21 mouse cellular contexts compared by ENCODE assay signal in the genomic region with DNA sequence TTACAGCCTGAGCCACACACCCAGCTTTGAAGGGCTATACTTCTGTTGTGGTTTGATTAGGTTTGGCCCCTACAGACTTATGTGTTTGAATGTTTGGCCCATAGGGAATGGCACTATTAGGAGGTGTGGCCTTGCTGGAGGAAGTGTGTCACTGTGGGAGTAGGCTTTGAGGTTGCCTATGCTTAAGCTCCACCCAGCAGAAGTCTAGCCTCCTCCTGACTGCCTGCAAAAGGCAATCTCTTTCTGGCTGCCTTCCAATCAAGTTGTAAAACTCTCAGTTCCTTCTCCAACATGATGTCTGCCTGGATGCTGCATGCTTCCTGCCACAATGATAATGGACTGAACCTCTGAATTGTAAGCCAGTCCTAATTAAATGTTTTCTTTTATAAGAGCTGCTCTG. TPM values are rescaled to one million over a fixed set of nuclear protein-coding genes. Genes with fewer than 3 reads are reported as not detected.
DNase-seq lines count a peak whose midpoint lies in the region; ATAC-seq and TF ChIP-seq lines count a peak whose summit lies in the region.
"Had no signal": no experiment of that assay in that cellular context is flagged by ENCODE, and none has a peak within 500 bp of the region (broad histone marks: within the 10 kb centered on the region; RNA-seq: fewer than 3 reads in every experiment).

No protein-coding gene starts in this region.

- no peaks in the 10 kb centered on the region for H3K27me3 ChIP-seq in liver, adult 2 months (ENCODE audit: control insufficient read depth, insufficient read depth, low read length)
- H3K27me3 ChIP-seq in liver, embryonic 11.5 days (replicated peaks; ENCODE audit: control insufficient read depth, insufficient read depth, low read length): no peaks in the 10 kb centered on the region
- H3K27me3 ChIP-seq in CH12.LX (replicated peaks): no peaks in the 10 kb centered on the region
- H3K27me3 ChIP-seq in intestine, embryonic 16.5 days (replicated peaks; ENCODE audit: control insufficient read depth, insufficient read depth, low read length): no peaks in the 10 kb centered on the region
- H3K27me3 ChIP-seq: kidney, embryonic 15.5 days; liver, embryonic 12.5 days; neural tube, embryonic 12.5 days had no signal

- H3K36me3 ChIP-seq in liver, adult 2 months (ENCODE audit: control insufficient read depth, insufficient read depth, low read length): peaks cover 3% of the 10 kb centered on the region
- H3K36me3 ChIP-seq in liver, embryonic 11.5 days (ENCODE audit: control insufficient read depth, insufficient read depth, low read length): no peaks in the 10 kb centered on the region
- no peaks in the 10 kb centered on the region for H3K36me3 ChIP-seq in CH12.LX (replicated peaks in 1 of 2; ENCODE audit: control insufficient read depth in 1 of 2, insufficient read depth in 1 of 2, low read length in 1 of 2)
- H3K36me3 ChIP-seq in intestine, embryonic 16.5 days (ENCODE audit: control insufficient read depth, insufficient read depth, low read length): no peaks in the 10 kb centered on the region
- H3K36me3 ChIP-seq: kidney, embryonic 15.5 days; liver, embryonic 12.5 days; neural tube, embryonic 12.5 days had no signal

- H3K9me3 ChIP-seq in liver, embryonic 11.5 days (ENCODE audit: control insufficient read depth, low read length): no peaks in the 10 kb centered on the region
- no peaks in the 10 kb centered on the region for H3K9me3 ChIP-seq in CH12.LX (replicated peaks; ENCODE audit: low read length)
- H3K9me3 ChIP-seq in intestine, embryonic 16.5 days (ENCODE audit: control insufficient read depth, low read length): no peaks in the 10 kb centered on the region
- H3K9me3 ChIP-seq: kidney, embryonic 15.5 days; liver, embryonic 12.5 days; neural tube, embryonic 12.5 days had no signal

- DNase-seq in liver, adult 2 months (ENCODE audit: extremely low read depth, low read depth, low spot score): peak; percentile 53
- DNase-seq in liver, embryonic 11.5 days (ENCODE audit: low spot score): no peak
- peak; percentile 21 for DNase-seq in CH12.LX (ENCODE audit: extremely low read depth)
- DNase-seq in MEL-GATA-1-ER (ENCODE audit: extremely low read depth, low read depth): peak; percentile 39
- DNase-seq in frontal cortex, postnatal 10 days (ENCODE audit: low spot score in 2 of 2): no peak
- DNase-seq in frontal cortex, postnatal 25 days (ENCODE audit: low spot score in 2 of 2): no peak
- DNase-seq in right cerebral cortex, adult 2 months (ENCODE audit: low spot score in 2 of 2): no peak
- DNase-seq: cerebellum, adult 9-10 months; heart, postnatal 4 days; thymus, postnatal 36 days had no signal

- no peaks in the 10 kb centered on the region for H3K4me1 ChIP-seq in liver, adult 2 months (ENCODE audit: control insufficient read depth, insufficient read depth, low read length)
- H3K4me1 ChIP-seq in liver, embryonic 11.5 days (replicated peaks; ENCODE audit: control insufficient read depth, insufficient read depth, low read length): no peaks in the 10 kb centered on the region
- 0 out of 4 replicates have a peak, but pooled peaks cover 0 to 2% of the 10 kb centered on the region in 2 experiments for H3K4me1 ChIP-seq in CH12.LX (ENCODE audit: control insufficient read depth in 1 of 2, insufficient read depth in 2 of 2)
- H3K4me1 ChIP-seq in intestine, embryonic 16.5 days (ENCODE audit: control insufficient read depth, insufficient read depth, low read length): no peaks in the 10 kb centered on the region
- H3K4me1 ChIP-seq: liver, embryonic 12.5 days; neural tube, embryonic 12.5 days had no signal

- peaks cover 6% of the 10 kb centered on the region; the same call in 1 of the 2 replicates for H3K79me2 ChIP-seq in liver, adult 2 months (ENCODE audit: control insufficient read depth, insufficient read depth, low read length)
- H3K79me2 ChIP-seq in CH12.LX (replicated peaks; ENCODE audit: control insufficient read depth, extremely low read depth, insufficient read depth, poor library complexity, severe bottlenecking): no peaks in the 10 kb centered on the region

- H3K4me3 ChIP-seq in liver, adult 2 months (ENCODE audit: insufficient read depth, low read depth, low read length): no peak overlapping the region
- H3K4me3 ChIP-seq in liver, embryonic 11.5 days (ENCODE audit: low read depth, low read length): no peak overlapping the region
- no peak overlapping the region for H3K4me3 ChIP-seq in CH12.LX (replicated peaks in 1 of 3; ENCODE audit: low read depth in 2 of 3, low read length in 2 of 3, poor library complexity in 1 of 3)
- no peak overlapping the region for H3K4me3 ChIP-seq in intestine, embryonic 16.5 days (ENCODE audit: low read length)
- H3K4me3 ChIP-seq: kidney, embryonic 15.5 days; liver, embryonic 12.5 days; neural tube, embryonic 12.5 days had no signal

- no peak overlapping the region for H3K27ac ChIP-seq in liver, adult 2 months (replicated peaks; ENCODE audit: insufficient read depth, low read depth, low read length)
- no peak overlapping the region for H3K27ac ChIP-seq in liver, embryonic 11.5 days (ENCODE audit: low read depth, low read length)
- no peak overlapping the region for H3K27ac ChIP-seq in CH12.LX (ENCODE audit: insufficient read depth, low read depth)
- H3K27ac ChIP-seq in intestine, embryonic 16.5 days (ENCODE audit: low read length): no peak overlapping the region
- H3K27ac ChIP-seq: hindbrain, postnatal 0 days; kidney, embryonic 15.5 days; liver, embryonic 12.5 days; neural tube, embryonic 12.5 days had no signal

- no peak for ATAC-seq in liver, embryonic 11.5 days (replicated peaks; ENCODE audit: low FRiP score)
- peak; percentile 76 for ATAC-seq in intestine, embryonic 16.5 days
- ATAC-seq: hindbrain, postnatal 0 days; liver, embryonic 12.5 days; lung, postnatal 0 days had no signal

- TF ChIP-seq POLR2A in liver, adult 2 months (IDR thresholded peaks at IDR 0.05; ENCODE audit: extremely low read depth, insufficient read depth, low read length): no peak
- TF ChIP-seq POLR2A in CH12.LX (IDR thresholded peaks at IDR 0.05; ENCODE audit: low read depth, low read length): no peak

- TF ChIP-seq CTCF in liver, adult 2 months (IDR thresholded peaks at IDR 0.05; ENCODE audit: low read depth, low read length): no peak
- no peak for TF ChIP-seq CTCF in CH12.LX (conservative IDR thresholded peaks at IDR 0.05 in 1 of 2, IDR thresholded peaks at IDR 0.05 in 1 of 2; ENCODE audit: low read depth in 2 of 2, low read length in 2 of 2)

- in situ Hi-C loops in CH12.LX (cut with MboI; ENCODE audit: low pct_ligation_motif_present, low pct_unique_long_range_greater_than_20kb, low sequenced_read_pairs): no loop called here

- TF ChIP-seq RAD21 in CH12.LX (IDR thresholded peaks at IDR 0.05; ENCODE audit: low read depth, low read length): no peak

- no peak for TF ChIP-seq EP300 in CH12.LX (IDR thresholded peaks at IDR 0.05; ENCODE audit: low read length)

- dilution Hi-C loops in CH12.LX (cut with MboI; ENCODE audit: extremely low pct_ligation_motif_present, extremely low pct_unique_long_range_greater_than_20kb, low sequenced_read_pairs): no loop called here

- H3K9ac ChIP-seq in liver, adult 2 months (ENCODE audit: low read depth, low read length): no peak overlapping the region
- no peak overlapping the region for H3K9ac ChIP-seq in liver, embryonic 11.5 days (ENCODE audit: low read depth, low read length)
- H3K9ac ChIP-seq in CH12.LX (ENCODE audit: insufficient read depth, low read depth): no peak overlapping the region
- no peak overlapping the region for H3K9ac ChIP-seq in intestine, embryonic 16.5 days (ENCODE audit: low read depth, low read length)
- H3K9ac ChIP-seq: kidney, embryonic 15.5 days; liver, embryonic 12.5 days; neural tube, embryonic 12.5 days had no signal

- H3K4me2 ChIP-seq in liver, embryonic 11.5 days: no peak overlapping the region
- no peak overlapping the region for H3K4me2 ChIP-seq in CH12.LX (ENCODE audit: insufficient read depth, low read depth, poor library complexity, severe bottlenecking)
- H3K4me2 ChIP-seq in intestine, embryonic 16.5 days (ENCODE audit: low read depth, low read length): no peak overlapping the region
- H3K4me2 ChIP-seq: kidney, embryonic 15.5 days; liver, embryonic 12.5 days; neural tube, embryonic 12.5 days had no signal

TF ChIP-seq in CH12.LX, 34 proteins besides CTCF, POLR2A, EP300 and RAD21:
- TF ChIP-seq MAZ (IDR thresholded peaks at IDR 0.05; ENCODE audit: low read depth, low read length) (no peak), ZNF384 (IDR thresholded peaks at IDR 0.05; ENCODE audit: low read depth, low read length) (no peak), TCF12 (IDR thresholded peaks at IDR 0.05; ENCODE audit: low read depth, low read length) (no peak), MAFK (IDR thresholded peaks at IDR 0.05; ENCODE audit: insufficient replicate concordance, low read length) (no peak), RCOR1 (conservative IDR thresholded peaks at IDR 0.05; ENCODE audit: low read depth, low read length) (no peak)

RNA-seq across cellular contexts. Expression of gene Dmgdh, which starts 9.1 kb away (rescaled TPM):
- total RNA-seq in liver, adult 2 months (2014; rRNA removed): 234 and 283 TPM in 2 replicates
- 132 and 197 TPM in 2 replicates for polyA plus RNA-seq in liver, adult 2 months (2012; rRNA removed)
- 6.7 and 7.1 TPM in 2 replicates for polyA plus RNA-seq in liver, embryonic 11.5 days (2014; fragmentation: Nextera tagmentation; extraction: Ambion mirVana)
- total RNA-seq in CH12.LX (2012; rRNA removed): not detected in 2 replicates
- 0.14 and 0.20 TPM in 2 replicates for total RNA-seq in CH12.LX (2014; rRNA removed)
- 0.19 and 0.27 TPM in 2 replicates for polyA plus RNA-seq in CH12.LX (2012; ENCODE audit: insufficient read length, low read depth)
- polyA plus RNA-seq in intestine, embryonic 16.5 days (2015; fragmentation: Nextera tagmentation; extraction: Ambion mirVana): 0.20 and 0.50 TPM in 2 replicates
- total RNA-seq: heart, postnatal 4 days; megakaryocyte-erythroid progenitor cell, adult 5-6 weeks had no signal
- polyA plus RNA-seq: gonadal fat pad, adult 2 months; lung, postnatal 0 days had no signal

RNA-seq across cellular contexts. Expression of gene Bhmt2, which starts 9.2 kb away (rescaled TPM):
- total RNA-seq in liver, adult 2 months (2014; rRNA removed): 147 and 179 TPM in 2 replicates
- polyA plus RNA-seq in liver, adult 2 months (2012; rRNA removed): 127 and 153 TPM in 2 replicates
- polyA plus RNA-seq in liver, embryonic 11.5 days (2014; fragmentation: Nextera tagmentation; extraction: Ambion mirVana): 7.1 and 8.2 TPM in 2 replicates
- total RNA-seq in CH12.LX (2012; rRNA removed) (not detected in 2 replicates), CH12.LX (2014; rRNA removed) (not detected in 2 replicates)
- polyA plus RNA-seq in CH12.LX (2012; ENCODE audit: insufficient read length, low read depth): not detected in 2 replicates
- 0.26 and 0.94 TPM in 2 replicates for polyA plus RNA-seq in intestine, embryonic 16.5 days (2015; fragmentation: Nextera tagmentation; extraction: Ambion mirVana)
- total RNA-seq: heart, postnatal 4 days; hindbrain, postnatal 0 days; megakaryocyte-erythroid progenitor cell, adult 5-6 weeks had no signal
- polyA plus RNA-seq: forebrain, embryonic 11.5 days; heart, embryonic 14.5 days; lung, postnatal 0 days; neural tube, embryonic 12.5 days had no signal

RNA-seq across cellular contexts. Expression of gene Bhmt, which starts 45.6 kb away (rescaled TPM):
- total RNA-seq in liver, adult 2 months (2014; rRNA removed): 1,946 and 4,018 TPM in 2 replicates
- 555 and 844 TPM in 2 replicates for polyA plus RNA-seq in liver, adult 2 months (2012; rRNA removed)
- 23.4 and 26.0 TPM in 2 replicates for polyA plus RNA-seq in liver, embryonic 11.5 days (2014; fragmentation: Nextera tagmentation; extraction: Ambion mirVana)
- total RNA-seq in CH12.LX (2012; rRNA removed) (not detected in 2 replicates), CH12.LX (2014; rRNA removed) (not detected in 2 replicates)
- not detected in 2 replicates for polyA plus RNA-seq in CH12.LX (2012; ENCODE audit: insufficient read length, low read depth)
- 0.59 and 1.8 TPM in 2 replicates for polyA plus RNA-seq in intestine, embryonic 16.5 days (2015; fragmentation: Nextera tagmentation; extraction: Ambion mirVana)
- total RNA-seq: layer of hippocampus, postnatal 10 days; megakaryocyte-erythroid progenitor cell, adult 5-6 weeks had no signal
- polyA plus RNA-seq: forebrain, embryonic 11.5 days; heart, embryonic 14.5 days; neural tube, embryonic 12.5 days had no signal

Comparison
In these comparisons a context has a peak if more than half of its experiments do, and no peak if none do; other contexts are left out.
1. DNase-seq: peak in liver, adult 2 months (single experiment), CH12.LX (single experiment) and MEL-GATA-1-ER (single experiment); none in liver, embryonic 11.5 days (single experiment), frontal cortex, postnatal 10 days (0 of 2), frontal cortex, postnatal 25 days (0 of 2) and right cerebral cortex, adult 2 months (0 of 2).
2. RNA of gene Dmgdh, which starts 9.1 kb away (polyA plus RNA-seq): 132 to 197 TPM in liver, adult 2 months; 6.7 to 7.1 TPM in liver, embryonic 11.5 days, 0.20 to 0.50 TPM in intestine, embryonic 16.5 days and 0.19 to 0.27 TPM in CH12.LX; every median in the first group is over 10 times any median in the second.
3. RNA of gene Bhmt2, which starts 9.2 kb away (polyA plus RNA-seq): 127 to 153 TPM in liver, adult 2 months; 7.1 to 8.2 TPM in liver, embryonic 11.5 days, 0.26 to 0.94 TPM in intestine, embryonic 16.5 days and not detected in CH12.LX; every median in the first group is over 10 times any median in the second.
4. RNA of gene Bhmt, which starts 45.6 kb away (polyA plus RNA-seq): 555 to 844 TPM in liver, adult 2 months; 23.4 to 26.0 TPM in liver, embryonic 11.5 days, 0.59 to 1.8 TPM in intestine, embryonic 16.5 days and not detected in CH12.LX; every median in the first group is over 10 times any median in the second.